Mouse (Mus musculus) limb, embryonic 13.5 days (tissue): ENCODE data around the gene Gm20388. TPM values are rescaled to one million over a fixed set of nuclear protein-coding genes. Genes with fewer than 3 reads are reported as not detected.

ENCODE experiments used
- ATAC-seq: fragments of 200-750 bp; cut with Nextera tagmentation; 2 replicates; pipeline ENCODE4 v1.8.0; 2017; ENCODE audit warnings: low read depth, moderate number of reproducible peaks, moderate TSS enrichment; ENCODE audit not compliant: low FRiP score
- H3K27ac ChIP-seq: fragments of 300-500 bp; sonication (generic); 2 replicates; pipeline ENCODE4 v1.5.1; 2015; ENCODE audit warnings: inconsistent platforms, mild to moderate bottlenecking, moderate library complexity
- H3K27me3 ChIP-seq: fragments of 300-500 bp; sonication (generic); 2 replicates; pipeline ENCODE4 v1.6.1; 2015; ENCODE audit warnings: mild to moderate bottlenecking, inconsistent platforms
- H3K36me3 ChIP-seq: fragments of 300-500 bp; sonication (generic); 2 replicates; pipeline ENCODE4 v1.6.1; 2015; ENCODE audit warnings: inconsistent platforms, mild to moderate bottlenecking, moderate library complexity
- H3K4me1 ChIP-seq: fragments of 300-500 bp; sonication (generic); 2 replicates; pipeline ENCODE4 v1.6.1; 2015; ENCODE audit warnings: inconsistent platforms
- H3K4me2 ChIP-seq: fragments of 300-500 bp; sonication (generic); replicated peaks from 2 replicates; pipeline ENCODE4 v1.6.1; 2015; ENCODE audit warnings: inconsistent platforms, mild to moderate bottlenecking, moderate library complexity
- H3K4me3 ChIP-seq: fragments of 300-500 bp; sonication (generic); 2 replicates; pipeline ENCODE4 v1.5.1; 2015; ENCODE audit warnings: moderate library complexity, mild to moderate bottlenecking, inconsistent platforms
- H3K9ac ChIP-seq: fragments of 300-500 bp; sonication (generic); 2 replicates; pipeline ENCODE4 v1.6.1; 2015; ENCODE audit warnings: mild to moderate bottlenecking, inconsistent platforms
- H3K9me3 ChIP-seq: fragments of 300-500 bp; sonication (generic); 2 replicates; pipeline ENCODE4 v1.6.1; 2016; ENCODE audit warnings: inconsistent platforms
- WGBS: fragments of 180-500 bp; shearing (Covaris S2); methylation state at CpG from one replicate; pipeline ENCODE4 v1.1.7; 2015; 5-methylcytosine and 5-hydroxymethylcytosine counted together
- polyA plus RNA-seq: library from polyadenylated mRNA; unstranded; fragments of >200 nt; fragmentation: Nextera tagmentation; extraction: Ambion mirVana; gene quantifications from 2 replicates; pipeline ENCODE4 v1.2.1, GENCODE M21; 2015

Gm20388 gene
- polyA plus RNA-seq, 1 experiment from 2014 or later, result 7.1 TPM

DNA sequence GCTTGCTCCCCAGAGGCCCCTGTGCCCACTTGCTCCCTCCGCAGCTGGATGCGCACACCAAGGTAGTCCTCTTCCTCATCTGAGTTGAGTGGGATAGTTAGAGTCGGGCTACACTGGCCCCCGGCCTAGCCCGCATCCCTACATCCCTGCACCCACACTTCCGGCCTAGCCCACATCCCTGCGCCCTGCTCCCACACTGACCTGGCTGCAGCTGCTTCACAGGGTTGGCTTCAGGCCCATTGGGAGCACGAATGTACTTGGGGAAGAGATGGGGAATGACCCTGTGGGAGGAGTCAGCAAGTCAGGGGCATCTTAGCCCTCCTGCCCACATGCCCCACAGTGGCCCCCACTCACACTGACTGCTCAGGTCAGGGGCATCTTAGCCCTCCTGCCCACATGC lies 2571.8 kb downstream of the Gm20388 start:
- Histone ChIP-seq H3K9me3 (no peaks in the 10 kb centered on the region), H3K36me3 (peaks cover 99% of the 10 kb centered on the region), H3K4me2 (no peak overlapping the region), H3K4me1 (no peaks in the 10 kb centered on the region), H3K27me3 (no peaks in the 10 kb centered on the region), H3K27ac (no peak overlapping the region), H3K9ac (no peak overlapping the region), H3K4me3 (no peak overlapping the region)
- ATAC-seq, result no peak
- WGBS, result 95% methylated on average over 8 of the region's 8 CpGs

DNA sequence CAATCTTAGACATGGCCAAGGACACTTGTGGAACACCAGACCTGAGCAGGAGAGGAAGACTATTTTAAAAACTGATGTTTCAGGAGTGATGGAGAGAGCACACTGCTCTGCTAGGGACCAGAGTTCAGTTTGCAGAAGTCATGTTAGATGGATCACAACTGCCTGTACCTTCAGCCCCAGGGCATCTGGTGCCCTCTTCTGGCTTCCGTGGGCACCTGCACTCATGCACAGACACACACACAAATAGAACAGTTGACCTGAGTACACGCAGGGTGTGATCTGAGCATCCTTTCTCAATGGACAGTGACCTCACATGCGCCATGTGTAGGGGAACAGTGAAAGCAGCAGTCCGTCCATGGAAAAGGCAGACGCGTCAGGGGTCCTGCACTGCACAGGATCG lies 2573.2 kb downstream of the Gm20388 start:
- Histone ChIP-seq H3K9ac (no peak overlapping the region), H3K27ac (no peak overlapping the region), H3K4me3 (no peak overlapping the region), H3K4me1 (no peaks in the 10 kb centered on the region), H3K9me3 (no peaks in the 10 kb centered on the region), H3K27me3 (no peaks in the 10 kb centered on the region), H3K4me2 (no peak overlapping the region), H3K36me3 (peaks cover 99% of the 10 kb centered on the region)
- WGBS, result 96% methylated on average over 7 of the region's 7 CpGs
- no peak for ATAC-seq

DNA sequence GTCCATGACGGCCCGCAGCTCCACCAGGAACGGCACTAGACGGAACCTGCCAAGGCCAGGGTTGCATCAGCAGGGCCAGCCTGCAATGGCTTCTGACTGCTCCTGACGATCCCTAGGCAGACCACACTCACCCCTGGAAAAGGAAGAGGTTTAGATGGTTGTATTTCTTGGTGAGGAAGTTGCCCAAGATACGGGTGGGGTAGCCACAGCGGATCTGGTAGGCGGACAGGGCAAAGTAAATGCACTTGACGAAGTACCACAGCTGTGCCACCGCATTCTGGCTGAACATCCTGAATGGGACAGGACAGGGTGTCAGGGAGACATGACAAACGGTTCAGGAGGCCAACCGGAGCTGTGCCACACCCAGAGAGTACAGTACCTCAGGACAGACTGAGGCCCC lies 2574.2 kb downstream of the Gm20388 start:
- no peaks in the 10 kb centered on the region for H3K9me3 ChIP-seq
- H3K4me1 ChIP-seq, result no peaks in the 10 kb centered on the region
- H3K36me3 ChIP-seq, result peaks cover 99% of the 10 kb centered on the region
- no peaks in the 10 kb centered on the region for H3K27me3 ChIP-seq
- no peak overlapping the region for H3K9ac ChIP-seq
- H3K4me3 ChIP-seq, result no peak overlapping the region
- no peak overlapping the region for H3K4me2 ChIP-seq
- 90% methylated on average over 12 of the region's 12 CpGs for WGBS
- H3K27ac ChIP-seq, result no peak overlapping the region
- no peak for ATAC-seq

DNA sequence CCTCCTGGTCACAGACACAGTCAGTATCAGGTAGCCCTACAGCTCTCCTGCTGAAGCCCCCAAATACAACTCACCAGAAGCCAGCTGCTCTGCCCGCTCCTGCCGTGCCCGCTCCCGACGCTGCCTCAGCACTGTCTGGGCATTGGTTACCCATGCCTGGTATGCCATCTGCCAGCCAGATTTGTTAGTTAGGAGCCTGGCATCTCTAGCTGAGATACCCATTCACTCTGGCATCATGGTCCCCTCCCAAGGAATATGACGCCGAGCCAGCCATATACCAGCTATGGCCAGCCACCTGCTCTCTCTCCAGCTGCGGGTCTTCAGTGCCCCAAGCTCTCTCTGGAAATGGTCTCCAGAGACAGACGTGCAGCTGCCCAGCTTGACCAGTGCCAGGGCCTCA lies 2577.7 kb downstream of the Gm20388 start:
- 93% methylated on average over 9 of the region's 9 CpGs for WGBS
- H3K27me3 ChIP-seq, result no peaks in the 10 kb centered on the region
- no peak for ATAC-seq
- H3K4me3 ChIP-seq, result no peak overlapping the region
- H3K36me3 ChIP-seq, result peaks cover 98% of the 10 kb centered on the region
- no peaks in the 10 kb centered on the region for H3K9me3 ChIP-seq
- H3K9ac ChIP-seq, result no peak overlapping the region
- H3K4me1 ChIP-seq, result no peaks in the 10 kb centered on the region
- H3K4me2 ChIP-seq, result no peak overlapping the region
- no peak overlapping the region for H3K27ac ChIP-seq

DNA sequence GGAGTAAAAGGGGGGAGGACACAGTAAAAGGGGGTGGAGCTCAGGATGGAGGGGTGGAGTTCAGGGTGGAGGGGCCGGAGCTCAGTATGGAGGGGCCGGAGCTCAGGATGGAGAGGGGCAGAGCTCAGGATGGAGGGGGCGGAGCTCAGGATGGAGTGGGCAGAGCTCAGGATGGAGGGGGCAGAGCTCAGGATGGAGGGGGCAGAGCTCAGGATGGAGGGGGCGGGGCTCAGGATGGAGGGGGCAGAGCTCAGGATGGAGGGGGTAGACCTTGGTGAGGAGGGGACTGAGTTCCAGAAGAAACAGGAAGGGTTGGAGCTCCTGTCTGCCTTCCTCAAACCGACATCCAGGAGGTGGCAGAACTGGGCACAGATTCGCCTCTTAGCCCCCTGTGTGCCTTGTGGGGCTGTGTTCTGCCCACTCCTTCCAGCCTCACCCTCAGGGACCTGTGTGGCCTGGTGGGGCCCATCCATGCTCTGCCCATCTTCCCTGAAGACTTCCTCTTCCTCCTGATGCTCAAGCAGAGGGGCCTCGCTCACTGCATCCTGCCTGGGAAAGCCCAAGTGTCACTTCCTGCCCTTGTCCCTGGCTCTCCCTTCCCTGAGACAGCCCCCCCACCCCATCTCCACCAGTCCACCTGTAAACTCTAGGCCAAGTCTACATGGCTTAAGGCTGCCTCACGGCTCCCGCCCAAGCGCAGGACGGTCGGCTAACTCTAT lies 2586.5 kb downstream of the Gm20388 start:
- H3K4me3 ChIP-seq, result no peak overlapping the region
- H3K9me3 ChIP-seq, result no peaks in the 10 kb centered on the region
- ATAC-seq, result no peak
- H3K4me1 ChIP-seq, result 0 out of 2 replicates have a peak, but pooled peaks cover 3% of the 10 kb centered on the region
- H3K27ac ChIP-seq, result no peak overlapping the region
- no peak overlapping the region for H3K4me2 ChIP-seq
- H3K36me3 ChIP-seq, result peaks cover 89% of the 10 kb centered on the region
- 88% methylated on average over 12 of the region's 12 CpGs for WGBS
- H3K9ac ChIP-seq, result no peak overlapping the region
- no peaks in the 10 kb centered on the region for H3K27me3 ChIP-seq

DNA sequence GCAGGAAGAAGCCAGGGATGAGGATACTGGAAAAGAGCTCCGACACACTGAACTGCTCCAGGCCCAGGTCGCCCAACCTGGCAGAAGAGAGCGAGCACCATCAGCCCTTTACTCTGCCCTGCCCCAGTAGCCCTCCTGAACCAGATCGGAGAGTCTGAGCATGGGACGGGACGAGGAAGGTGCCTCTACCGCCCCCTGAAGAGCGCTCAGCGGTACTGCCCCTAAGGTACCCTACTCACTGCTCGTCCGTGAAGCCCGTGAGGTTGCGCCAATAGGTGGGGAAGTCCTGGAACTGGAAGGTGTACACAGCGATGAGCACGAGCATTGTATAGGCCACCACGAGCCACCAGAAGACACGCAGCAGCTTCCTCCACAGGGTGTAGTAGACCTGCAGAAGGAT lies 2587.3 kb downstream of the Gm20388 start:
- no peak for ATAC-seq
- 0 out of 2 replicates have a peak, but pooled peaks cover 3% of the 10 kb centered on the region for H3K4me1 ChIP-seq
- H3K27me3 ChIP-seq, result no peaks in the 10 kb centered on the region
- WGBS, result 72% methylated on average over 17 of the region's 17 CpGs
- no peak overlapping the region for H3K4me3 ChIP-seq
- no peak overlapping the region for H3K27ac ChIP-seq
- H3K9ac ChIP-seq, result no peak overlapping the region
- no peaks in the 10 kb centered on the region for H3K9me3 ChIP-seq
- peaks cover 85% of the 10 kb centered on the region for H3K36me3 ChIP-seq
- H3K4me2 ChIP-seq, result no peak overlapping the region

DNA sequence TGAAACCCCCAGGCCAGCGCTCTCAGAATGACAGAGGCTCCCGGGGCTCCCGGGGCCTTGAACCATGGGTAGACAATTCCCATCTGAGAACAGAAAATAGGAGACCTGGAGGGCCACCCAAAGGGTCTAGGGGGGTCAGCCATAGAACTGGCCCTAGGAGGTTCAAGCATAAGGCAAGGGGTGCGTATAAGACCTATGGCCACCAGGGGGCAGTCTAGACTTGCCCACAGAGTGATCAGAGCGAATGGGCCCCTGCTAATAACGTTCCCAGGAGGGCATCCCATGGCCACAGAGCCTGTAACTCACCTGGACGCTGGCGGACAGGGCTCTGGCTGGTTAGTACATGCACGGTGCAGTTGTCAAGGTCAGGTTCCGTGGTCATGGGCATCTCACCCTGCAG lies 2590.2 kb downstream of the Gm20388 start:
- WGBS, result 29% methylated on average over 10 of the region's 10 CpGs
- H3K4me1 ChIP-seq, result 0 out of 2 replicates have a peak, but pooled peaks cover 7% of the 10 kb centered on the region
- H3K36me3 ChIP-seq, result peaks cover 67% of the 10 kb centered on the region
- H3K9ac ChIP-seq, result no peak overlapping the region
- no peak overlapping the region for H3K27ac ChIP-seq
- no peak overlapping the region for H3K4me2 ChIP-seq
- ATAC-seq, result peak; percentile 35; the same call in 1 of the 2 replicates
- H3K27me3 ChIP-seq, result no peaks in the 10 kb centered on the region
- H3K4me3 ChIP-seq, result no peak overlapping the region
- H3K9me3 ChIP-seq, result no peaks in the 10 kb centered on the region

DNA sequence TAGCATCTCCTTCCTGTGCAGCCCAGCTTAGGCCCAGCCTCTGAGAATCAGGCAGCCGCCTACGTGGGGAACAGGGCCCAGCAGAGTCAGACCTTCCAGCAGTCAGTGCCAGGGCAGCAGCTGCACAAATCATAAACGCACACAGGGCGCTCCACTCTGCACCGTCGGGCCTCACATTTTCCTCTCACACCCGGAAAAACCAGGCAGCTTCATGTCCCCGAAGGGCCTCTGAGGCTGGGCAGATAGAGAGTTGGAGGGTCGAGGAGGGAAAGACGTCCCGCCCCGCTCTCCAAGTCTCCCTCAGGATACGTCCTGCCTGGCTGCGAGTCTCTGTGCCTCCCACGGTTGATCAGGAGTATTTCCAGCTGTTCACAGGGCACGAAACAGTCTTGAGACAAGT lies 2600.9 kb downstream of the Gm20388 start:
- no peaks in the 10 kb centered on the region for H3K9me3 ChIP-seq
- peaks cover 17% of the 10 kb centered on the region for H3K4me1 ChIP-seq
- 0 out of 2 replicates have a peak overlapping the region, but pooled peaks have one; percentile 21 for H3K9ac ChIP-seq
- no peak overlapping the region for H3K4me2 ChIP-seq
- H3K36me3 ChIP-seq, result peaks cover 22% of the 10 kb centered on the region; the same call in 1 of the 2 replicates
- H3K27ac ChIP-seq, result peak overlapping the region; percentile 55; the same call in 1 of the 2 replicates
- WGBS, result 59% methylated on average over 16 of the region's 16 CpGs
- H3K4me3 ChIP-seq, result no peak overlapping the region
- H3K27me3 ChIP-seq, result no peaks in the 10 kb centered on the region
- peak; percentile 51; the same call in 1 of the 2 replicates for ATAC-seq

DNA sequence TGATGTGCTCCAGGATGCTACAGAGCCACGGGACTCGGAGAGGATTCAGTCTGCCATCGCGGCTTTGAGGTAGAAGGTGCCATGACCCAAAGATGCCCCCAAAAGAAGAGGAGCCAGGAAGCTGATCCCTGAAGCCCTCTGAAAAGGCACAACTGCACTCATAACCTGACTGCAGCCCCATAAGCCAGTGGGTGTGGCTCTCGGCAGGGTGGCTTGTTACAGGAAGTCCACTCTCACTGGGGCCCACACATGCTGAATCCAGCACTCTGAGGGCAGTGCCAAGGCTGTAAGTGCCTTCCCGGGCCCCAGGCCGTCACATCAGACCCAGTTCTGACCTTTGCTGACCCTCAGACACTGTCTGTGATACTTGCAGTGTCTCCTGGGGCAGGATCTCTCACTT lies 2601.8 kb downstream of the Gm20388 start:
- 69% methylated on average over 7 of the region's 7 CpGs for WGBS
- Histone ChIP-seq H3K4me3 (no peak overlapping the region), H3K4me1 (peaks cover 24% of the 10 kb centered on the region), H3K36me3 (peaks cover 17% of the 10 kb centered on the region; the same call in 1 of the 2 replicates), H3K4me2 (no peak overlapping the region), H3K9me3 (no peaks in the 10 kb centered on the region), H3K27me3 (no peaks in the 10 kb centered on the region), H3K27ac (no peak overlapping the region; the same call in 1 of the 2 replicates), H3K9ac (no peak overlapping the region)
- no peak for ATAC-seq

DNA sequence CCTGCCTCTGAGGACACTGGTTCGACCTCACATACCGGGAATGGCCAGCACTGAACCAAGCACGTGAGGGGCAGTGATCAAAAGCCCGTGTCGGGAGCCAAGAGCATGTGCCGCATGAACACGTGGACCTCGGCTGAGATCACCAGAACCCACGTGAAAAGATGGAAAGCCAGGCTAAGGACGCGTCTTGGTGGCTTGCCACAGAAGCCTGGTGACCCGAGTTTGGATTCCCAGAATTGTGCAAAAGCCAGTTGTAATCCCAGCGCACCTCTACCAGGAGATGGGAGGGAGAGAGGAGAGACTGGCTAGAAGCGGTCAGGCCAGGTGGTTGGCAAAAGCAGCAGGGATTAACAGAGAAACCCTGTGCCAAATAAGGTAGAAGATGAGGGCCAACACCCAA lies 2605.1 kb downstream of the Gm20388 start:
- no peak for ATAC-seq
- WGBS, result 93% methylated on average over 14 of the region's 14 CpGs
- H3K27ac ChIP-seq, result no peak overlapping the region
- no peaks in the 10 kb centered on the region for H3K27me3 ChIP-seq
- H3K9ac ChIP-seq, result no peak overlapping the region
- no peaks in the 10 kb centered on the region for H3K9me3 ChIP-seq
- H3K4me1 ChIP-seq, result peaks cover 42% of the 10 kb centered on the region
- H3K4me3 ChIP-seq, result no peak overlapping the region
- H3K36me3 ChIP-seq, result peaks cover 12% of the 10 kb centered on the region; the same call in 1 of the 2 replicates
- H3K4me2 ChIP-seq, result no peak overlapping the region

DNA sequence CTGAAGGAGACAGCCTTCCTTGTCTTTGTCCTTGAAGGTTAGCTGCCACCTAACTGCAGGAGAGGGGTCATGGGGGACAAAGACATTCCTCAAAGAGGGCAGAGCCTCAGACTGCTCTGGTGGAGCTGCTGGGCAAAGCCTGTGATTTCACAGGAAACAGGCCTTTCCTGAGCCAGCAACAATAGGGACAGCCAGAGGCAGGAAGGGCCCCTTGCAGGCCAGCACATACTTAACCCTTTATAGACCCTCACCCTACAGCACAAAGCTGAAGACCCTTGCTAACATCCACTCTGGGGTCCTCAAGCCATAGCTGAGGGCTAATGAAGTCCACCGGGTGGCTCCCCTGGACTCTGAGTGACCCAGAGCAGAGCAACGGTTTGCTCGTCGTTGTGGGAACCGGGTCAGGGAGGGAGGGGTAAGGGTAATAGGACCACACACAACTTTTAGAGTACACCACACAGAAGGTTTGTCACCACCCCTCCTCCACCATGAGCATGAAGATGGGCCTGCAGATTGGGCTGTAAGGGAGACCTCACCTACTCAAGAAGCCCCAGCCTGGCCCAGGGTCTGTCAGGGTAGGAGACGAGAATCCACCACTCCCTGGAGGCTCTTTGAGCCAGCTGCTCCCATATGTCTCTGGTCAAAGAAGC lies 2607.0 kb downstream of the Gm20388 start:
- ATAC-seq, result peak; percentile 55; the same call in 1 of the 2 replicates
- H3K9ac ChIP-seq, result peak overlapping the region; percentile 36; the same call in 1 of the 2 replicates

DNA sequence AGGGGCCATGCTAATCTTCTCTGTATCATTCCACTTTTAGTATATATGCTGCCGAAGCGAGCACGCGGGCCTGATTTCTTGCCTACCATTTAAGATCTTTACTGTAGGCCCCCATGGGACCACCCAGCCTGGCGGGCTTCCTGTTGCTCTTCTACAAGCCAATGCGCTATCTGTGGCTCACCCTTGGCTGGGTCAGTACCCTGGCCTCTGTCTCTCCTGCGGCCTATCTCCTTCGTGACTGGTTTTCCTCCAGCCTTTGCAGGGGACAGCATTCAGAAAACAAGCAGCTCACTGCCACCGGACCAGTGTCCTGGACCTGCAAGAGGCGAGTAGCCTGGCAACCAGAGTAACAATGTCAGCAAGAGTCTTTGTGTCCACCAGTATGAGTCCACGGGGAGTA lies 2610.0 kb downstream of the Gm20388 start:
- 84% methylated on average over 11 of the region's 11 CpGs for WGBS
- no peaks in the 10 kb centered on the region for H3K27me3 ChIP-seq
- peak overlapping the region; percentile 22; the same call in 1 of the 2 replicates for H3K27ac ChIP-seq
- peaks cover 57% of the 10 kb centered on the region for H3K4me1 ChIP-seq
- H3K4me3 ChIP-seq, result no peak overlapping the region
- no peaks in the 10 kb centered on the region for H3K9me3 ChIP-seq
- H3K36me3 ChIP-seq, result no peaks in the 10 kb centered on the region
- H3K4me2 ChIP-seq, result no peak overlapping the region
- no peak overlapping the region for H3K9ac ChIP-seq
- no peak for ATAC-seq

More for the DNA sequence above, 2607.0 kb downstream of the Gm20388 start:
- Histone ChIP-seq H3K27me3 (no peaks in the 10 kb centered on the region), H3K4me1 (peaks cover 27% of the 10 kb centered on the region), H3K9me3 (no peaks in the 10 kb centered on the region), H3K27ac (peak overlapping the region; percentile 73), H3K4me3 (no peak overlapping the region), H3K36me3 (no peaks in the 10 kb centered on the region), H3K4me2 (peak overlapping the region; percentile 27)
- 13% methylated on average over 6 of the region's 6 CpGs for WGBS
